In the genomic region with DNA sequence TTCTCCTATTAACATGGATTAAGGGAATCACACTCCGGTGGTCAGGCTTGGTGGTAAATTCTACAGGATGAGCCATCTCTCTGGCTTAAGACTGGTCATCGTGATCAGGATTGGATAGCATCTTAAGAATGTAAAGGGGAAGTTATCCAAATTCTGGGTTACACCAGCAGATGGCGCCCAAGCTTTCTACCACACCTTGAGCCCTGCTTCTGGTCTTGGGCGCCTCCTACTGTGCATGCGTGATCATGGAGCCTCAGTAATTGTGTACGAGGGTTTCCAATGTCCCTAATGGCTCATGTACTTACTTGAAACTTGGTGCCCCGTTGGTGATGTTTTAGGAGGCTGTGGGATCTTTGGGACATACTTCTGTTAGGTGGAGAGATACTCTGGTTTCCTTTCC, we compare ENCODE assay signal across 7 mouse cellular contexts. TPM values are rescaled to one million over a fixed set of nuclear protein-coding genes. Genes with fewer than 3 reads are reported as not detected.
DNase-seq lines count a peak whose midpoint lies in the region; ATAC-seq lines count a peak whose summit lies in the region.

No protein-coding gene starts in this region.

- no peaks in the 10 kb centered on the region for H3K9me3 ChIP-seq in intestine, embryonic 16.5 days (ENCODE audit: control insufficient read depth, low read length)
- H3K9me3 ChIP-seq in midbrain, embryonic 14.5 days (ENCODE audit: control insufficient read depth, low read length) = no peaks in the 10 kb centered on the region

- H3K27ac ChIP-seq in intestine, embryonic 16.5 days (ENCODE audit: low read length) = no peak overlapping the region
- H3K27ac ChIP-seq in midbrain, embryonic 14.5 days (replicated peaks; ENCODE audit: low read depth, low read length) = no peak overlapping the region

- intact Hi-C loops in left cerebral cortex, postnatal 25 days (cut with DNase I) = loop anchor here (1.0 kb wide), 1 partner anchor 24 kb away; no protein-coding TSS in a partner anchor

- whole genome bisulfite sequencing in intestine, embryonic 16.5 days = 13% methylated on average over 7 of the region's 7 CpGs
- 9% methylated on average over 7 of the region's 7 CpGs for WGBS in midbrain, embryonic 14.5 days

- no peaks in the 10 kb centered on the region for H3K27me3 ChIP-seq in intestine, embryonic 16.5 days (replicated peaks; ENCODE audit: control insufficient read depth, insufficient read depth, low read length)
- H3K27me3 ChIP-seq in midbrain, embryonic 14.5 days (ENCODE audit: control insufficient read depth, insufficient read depth, low read length) = no peaks in the 10 kb centered on the region

- peak; percentile 90 for ATAC-seq in common myeloid progenitor, adult 5-6 weeks (replicated peaks; ENCODE audit: low read depth, poor library complexity, severe bottlenecking)
- ATAC-seq in intestine, embryonic 16.5 days = peak; percentile 49
- no peak for ATAC-seq in midbrain, embryonic 14.5 days (ENCODE audit: low FRiP score, low TSS enrichment)

- H3K4me1 ChIP-seq in intestine, embryonic 16.5 days (ENCODE audit: control insufficient read depth, insufficient read depth, low read length) = peaks cover 8% of the 10 kb centered on the region; the same call in 1 of the 2 replicates
- 0 out of 2 replicates have a peak, but pooled peaks cover 2% of the 10 kb centered on the region for H3K4me1 ChIP-seq in midbrain, embryonic 14.5 days (ENCODE audit: control insufficient read depth, insufficient read depth, low read length)

- H3K36me3 ChIP-seq in intestine, embryonic 16.5 days (ENCODE audit: control insufficient read depth, insufficient read depth, low read length) = peaks cover 8% of the 10 kb centered on the region; the same call in 1 of the 2 replicates
- peaks cover 19% of the 10 kb centered on the region; the same call in 1 of the 2 replicates for H3K36me3 ChIP-seq in midbrain, embryonic 14.5 days (ENCODE audit: control insufficient read depth, insufficient read depth, low read length)

- H3K9ac ChIP-seq in intestine, embryonic 16.5 days (ENCODE audit: low read depth, low read length) = peak overlapping the region; percentile 6; the same call in 1 of the 2 replicates
- H3K9ac ChIP-seq in midbrain, embryonic 14.5 days (replicated peaks; ENCODE audit: low read length) = no peak overlapping the region

- no peak overlapping the region for H3K4me3 ChIP-seq in intestine, embryonic 16.5 days (ENCODE audit: low read length)
- H3K4me3 ChIP-seq in midbrain, embryonic 14.5 days (replicated peaks; ENCODE audit: low read depth, low read length) = no peak overlapping the region

- no peak overlapping the region for H3K4me2 ChIP-seq in intestine, embryonic 16.5 days (ENCODE audit: low read depth, low read length)
- H3K4me2 ChIP-seq in midbrain, embryonic 14.5 days (ENCODE audit: low read length) = no peak overlapping the region

- peak; percentile 84 to 96 for DNase-seq in adrenal gland, adult (ENCODE audit: inconsistent age in 2 of 2, low spot score in 1 of 2)
- peak; percentile 84 for DNase-seq in gastrocnemius, postnatal 10 days
- peak; percentile 83 to 92 for DNase-seq in left cerebral cortex, postnatal 25 days (ENCODE audit: low spot score in 2 of 2)
- peak; percentile 86 for DNase-seq in midbrain, embryonic 14.5 days
- peak; percentile 91 to 97 for DNase-seq in spleen, postnatal 10 days (ENCODE audit: low spot score in 2 of 2)

RNA-seq across cellular contexts. Expression of gene Aldh9a1, which starts 20.1 kb away (rescaled TPM):
- 41.5 and 48.7 TPM in 2 replicates for total RNA-seq in common myeloid progenitor, adult 5-6 weeks (2017)
- 10 to 100 TPM in 1 of 2 experiments, 1 to 10 TPM in 1; 6.7 to 10.3 TPM for total RNA-seq in gastrocnemius, postnatal 10 days (2021)
- 204 and 245 TPM in 2 replicates for polyA plus RNA-seq in intestine, embryonic 16.5 days (2015; fragmentation: Nextera tagmentation; extraction: Ambion mirVana)
- 10 to 100 TPM; 15.2 to 16.8 TPM for total RNA-seq in left cerebral cortex, postnatal 25 days (2021)
- polyA plus RNA-seq in midbrain, embryonic 14.5 days (2014; fragmentation: Nextera tagmentation; extraction: Ambion mirVana) = 23.2 and 28.6 TPM in 2 replicates

RNA-seq across cellular contexts. Expression of gene Mgst3, which starts 23.7 kb away (rescaled TPM):
- 10.4 and 10.7 TPM in 2 replicates for total RNA-seq in common myeloid progenitor, adult 5-6 weeks (2017)
- 10 to 100 TPM; 25.3 to 27.2 TPM for total RNA-seq in gastrocnemius, postnatal 10 days (2021)
- 379 and 381 TPM in 2 replicates for polyA plus RNA-seq in intestine, embryonic 16.5 days (2015; fragmentation: Nextera tagmentation; extraction: Ambion mirVana)
- 100 to 1,000 TPM; 114 to 117 TPM for total RNA-seq in left cerebral cortex, postnatal 25 days (2021)
- 124 and 177 TPM in 2 replicates for polyA plus RNA-seq in midbrain, embryonic 14.5 days (2014; fragmentation: Nextera tagmentation; extraction: Ambion mirVana)
